Mouse (Mus musculus) hindbrain, embryonic 15.5 days (tissue): ENCODE results near the gene Mylk. TPM values are rescaled to one million over a fixed set of nuclear protein-coding genes. Genes with fewer than 3 reads are reported as not detected.

ENCODE experiments used
- ATAC-seq: fragments of 200-750 bp; cut with Nextera tagmentation; 2 replicates; pipeline ENCODE4 v1.8.0; 2017; ENCODE audit warnings: low read depth, moderate number of reproducible peaks, moderate TSS enrichment; ENCODE audit not compliant: low FRiP score
- H3K27ac ChIP-seq: fragments of 300-500 bp; sonication (generic); replicated peaks from 2 replicates; pipeline ENCODE4 v1.5.1; 2015; ENCODE audit warnings: mild to moderate bottlenecking, inconsistent platforms
- H3K27me3 ChIP-seq: fragments of 300-500 bp; sonication (generic); 2 replicates; pipeline ENCODE4 v1.6.1; 2015; ENCODE audit warnings: control low read depth, inconsistent platforms
- H3K36me3 ChIP-seq: fragments of 300-500 bp; sonication (generic); 2 replicates; pipeline ENCODE4 v1.6.1; 2015; ENCODE audit warnings: control low read depth, inconsistent platforms
- H3K4me1 ChIP-seq: fragments of 300-500 bp; sonication (generic); replicated peaks from 2 replicates; pipeline ENCODE4 v1.6.1; 2015; ENCODE audit warnings: control low read depth, inconsistent platforms
- H3K4me2 ChIP-seq: fragments of 300-500 bp; sonication (generic); 2 replicates; pipeline ENCODE4 v1.6.1; 2015; ENCODE audit warnings: moderate library complexity, mild to moderate bottlenecking, inconsistent platforms
- H3K4me3 ChIP-seq: fragments of 300-500 bp; sonication (generic); 2 replicates; pipeline ENCODE4 v1.5.1; 2015; ENCODE audit warnings: mild to moderate bottlenecking, inconsistent platforms
- H3K9ac ChIP-seq: fragments of 300-500 bp; sonication (generic); 2 replicates; pipeline ENCODE4 v1.6.1; 2015; ENCODE audit warnings: inconsistent platforms
- H3K9me3 ChIP-seq: fragments of 300-500 bp; sonication (generic); 2 replicates; pipeline ENCODE4 v1.6.1; 2016; ENCODE audit warnings: control low read depth, inconsistent platforms
- WGBS: fragments of 180-500 bp; shearing (Covaris S2); methylation state at CpG from one replicate; pipeline ENCODE4 v1.1.7; 2015; 5-methylcytosine and 5-hydroxymethylcytosine counted together
- polyA plus RNA-seq: library from polyadenylated mRNA; unstranded; fragments of >200 nt; fragmentation: Nextera tagmentation; extraction: Ambion mirVana; gene quantifications from 2 replicates; pipeline ENCODE4 v1.2.1, GENCODE M21; 2015

The Mylk gene
- polyA plus RNA-seq, 1 experiment from 2014 or later = 5.3 TPM

DNA sequence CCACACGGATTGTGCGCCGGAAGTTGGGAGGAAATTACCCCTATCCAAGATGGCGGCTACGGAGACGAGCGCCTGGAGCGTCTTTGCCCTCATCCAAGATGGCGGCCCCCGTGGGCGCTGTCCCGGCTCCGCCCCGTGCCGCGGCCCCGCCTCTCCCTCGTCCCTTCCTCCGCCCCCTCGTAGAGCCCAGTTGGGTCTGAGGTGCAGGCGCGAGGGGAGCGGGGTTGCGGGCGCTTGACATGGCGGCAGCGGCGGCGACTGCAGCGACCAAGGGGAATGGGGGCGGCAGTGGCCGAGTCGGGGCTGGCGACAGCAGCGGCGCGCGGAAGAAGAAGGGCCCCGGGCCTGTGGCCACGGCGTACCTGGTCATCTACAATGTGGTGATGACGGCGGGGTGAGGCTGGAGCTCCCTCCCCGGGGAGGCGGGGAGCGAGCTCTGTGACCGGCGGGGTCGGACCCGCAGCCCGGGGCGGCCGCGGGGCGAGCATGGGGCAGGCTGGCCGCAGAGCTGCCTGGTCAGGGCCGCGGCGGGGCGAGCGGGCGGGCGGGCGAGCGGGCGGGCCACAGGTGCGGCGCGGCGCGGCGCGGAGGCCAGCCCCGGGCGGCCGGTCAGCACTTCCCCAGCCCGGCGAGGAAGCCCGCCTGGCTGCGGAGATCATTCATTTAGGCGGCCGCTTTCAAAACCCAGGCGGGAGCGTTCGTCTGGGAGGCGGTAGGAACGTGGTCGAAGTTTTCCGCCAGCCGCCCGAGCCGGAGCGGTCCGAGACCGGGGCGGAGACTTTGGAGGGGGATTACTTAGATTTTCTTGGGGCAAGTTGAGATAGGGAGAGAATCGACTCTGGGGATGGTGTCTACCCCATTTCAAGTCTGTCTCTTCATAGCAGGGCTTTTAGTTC, 277.5 kb downstream of the Mylk start, which contains the start of gene Hacd2:
TSS of gene Hacd2 (plus strand) at position 187 of the 896 bp plus-strand sequence.
- H3K27me3 ChIP-seq = peaks cover 18% of the 10 kb centered on the region
- peak within 1 kb of the TSS; percentile 82 for H3K4me3 ChIP-seq
- peak within 1 kb of the TSS; percentile 79 for H3K9ac ChIP-seq
- H3K9me3 ChIP-seq = no peaks in the 10 kb centered on the region
- H3K4me1 ChIP-seq = peaks cover 6% of the 10 kb centered on the region
- H3K4me2 ChIP-seq = peak within 1 kb of the TSS; percentile 77
- H3K27ac ChIP-seq = peak within 1 kb of the TSS; percentile 85
- under 1% methylated on average over 64 of the region's 97 CpGs for WGBS
- peak; percentile 98 for ATAC-seq
- peaks cover 3% of the 10 kb centered on the region; the same call in 1 of the 2 replicates for H3K36me3 ChIP-seq

DNA sequence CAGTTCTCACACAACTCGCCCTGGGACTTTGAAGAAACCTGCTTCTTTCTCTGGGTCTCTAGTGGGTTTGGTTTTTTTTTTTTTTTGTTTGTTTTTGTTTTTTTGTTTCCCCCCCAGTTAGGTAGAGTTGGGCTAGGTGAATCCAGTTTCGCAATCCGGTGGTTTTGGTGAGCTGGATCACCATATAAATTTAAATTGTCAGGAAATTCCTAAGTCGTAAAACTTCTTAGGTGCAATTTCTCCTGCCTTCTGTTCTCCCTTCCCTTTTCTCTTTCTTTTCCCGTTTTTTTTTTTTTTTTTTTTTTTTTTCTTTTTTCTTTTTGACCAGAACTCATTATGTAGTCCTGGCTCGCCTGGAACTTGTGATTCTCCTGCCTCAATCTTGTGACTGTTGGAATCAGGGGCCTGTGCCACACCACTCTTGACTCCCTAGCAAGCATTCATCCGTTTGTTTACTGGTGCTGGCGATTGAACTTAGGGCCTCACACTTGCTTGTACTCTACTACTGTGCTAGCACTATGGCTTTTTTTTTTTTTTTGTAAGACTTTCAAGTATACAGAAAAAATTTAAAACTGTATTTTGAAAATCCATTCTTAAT, 278.2 kb downstream of the Mylk start:
- H3K9me3 ChIP-seq = no peaks in the 10 kb centered on the region
- peak overlapping the region; percentile 82 for H3K4me3 ChIP-seq
- ATAC-seq = no peak
- H3K9ac ChIP-seq = peak overlapping the region; percentile 79
- peak overlapping the region; percentile 85; the same call in 1 of the 2 replicates for H3K27ac ChIP-seq
- H3K4me1 ChIP-seq = peaks cover 6% of the 10 kb centered on the region
- peaks cover 18% of the 10 kb centered on the region for H3K27me3 ChIP-seq
- H3K36me3 ChIP-seq = peaks cover 3% of the 10 kb centered on the region; the same call in 1 of the 2 replicates
- 4% methylated on average over 8 of the region's 8 CpGs for WGBS
- H3K4me2 ChIP-seq = peak overlapping the region; percentile 77

DNA sequence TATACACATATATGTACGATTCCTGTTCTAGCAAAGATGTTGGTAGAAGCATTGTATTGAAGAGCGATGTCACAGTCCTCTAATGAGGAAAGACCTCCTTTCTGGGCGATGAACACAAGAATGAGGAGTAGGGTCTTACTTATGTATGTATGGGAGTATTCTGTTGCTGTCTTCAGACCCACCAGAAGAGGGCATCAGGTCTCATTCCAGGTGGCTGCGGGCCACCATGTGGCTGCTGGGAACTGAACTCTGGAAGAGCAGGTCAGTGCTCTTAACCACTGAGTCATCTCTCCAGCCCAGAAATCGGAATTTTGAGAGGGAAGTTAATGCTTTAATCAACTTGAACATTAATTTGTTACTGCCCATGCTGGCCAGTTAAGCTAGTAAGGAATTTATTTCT, 279.3 kb downstream of the Mylk start:
- no peak overlapping the region for H3K27ac ChIP-seq
- H3K9me3 ChIP-seq = no peaks in the 10 kb centered on the region
- H3K36me3 ChIP-seq = peaks cover 3% of the 10 kb centered on the region; the same call in 1 of the 2 replicates
- ATAC-seq = no peak
- WGBS = 84% methylated on average over 5 of the region's 5 CpGs
- no peak overlapping the region for H3K9ac ChIP-seq
- H3K27me3 ChIP-seq = peaks cover 11% of the 10 kb centered on the region
- H3K4me2 ChIP-seq = no peak overlapping the region
- peaks cover 6% of the 10 kb centered on the region for H3K4me1 ChIP-seq
- H3K4me3 ChIP-seq = no peak overlapping the region

DNA sequence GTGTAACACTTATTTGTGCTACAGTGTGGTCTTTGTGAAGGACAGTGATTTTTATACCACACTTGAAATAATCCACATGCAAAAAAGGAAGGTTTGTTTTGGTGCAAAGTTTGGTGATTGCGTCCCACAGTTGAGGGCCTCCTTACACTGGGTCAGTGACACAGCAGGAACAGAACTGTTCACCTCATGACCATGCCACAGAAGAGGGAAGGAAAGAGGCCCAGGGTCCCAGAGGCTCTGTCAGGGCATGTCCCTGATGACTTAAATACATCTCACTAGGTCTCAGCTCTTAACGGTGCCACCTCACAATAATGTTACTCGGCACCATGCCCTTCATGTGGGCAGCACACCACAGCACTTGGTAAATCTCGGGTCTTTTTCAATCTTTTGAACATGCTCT, 280.3 kb downstream of the Mylk start:
- H3K36me3 ChIP-seq = peaks cover 3% of the 10 kb centered on the region; the same call in 1 of the 2 replicates
- H3K9ac ChIP-seq = no peak overlapping the region
- no peak for ATAC-seq
- no peak overlapping the region for H3K27ac ChIP-seq
- H3K9me3 ChIP-seq = no peaks in the 10 kb centered on the region
- H3K27me3 ChIP-seq = 0 out of 2 replicates have a peak, but pooled peaks cover 3% of the 10 kb centered on the region
- H3K4me1 ChIP-seq = peaks cover 6% of the 10 kb centered on the region
- 98% methylated on average over 4 of the region's 4 CpGs for WGBS
- no peak overlapping the region for H3K4me3 ChIP-seq
- H3K4me2 ChIP-seq = no peak overlapping the region

DNA sequence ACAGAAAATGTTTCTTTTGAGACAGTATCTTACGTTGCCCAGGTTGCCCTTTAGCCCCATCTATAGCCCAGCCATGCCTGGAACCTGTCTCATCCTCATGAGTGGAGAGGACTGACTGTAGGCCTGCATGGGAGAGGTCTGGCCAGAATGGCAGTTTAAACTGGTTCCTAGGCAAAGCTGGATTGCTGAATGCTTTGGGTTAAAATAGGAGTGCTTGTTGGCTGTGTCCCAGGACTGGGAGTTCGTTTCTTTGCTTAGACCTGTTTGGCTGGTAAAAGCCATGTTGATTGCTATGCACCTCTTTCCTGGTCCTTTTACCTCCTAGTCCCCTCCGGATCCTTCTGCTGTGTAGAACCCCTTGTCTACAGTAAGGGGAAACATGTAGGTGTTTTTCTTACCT, 288.2 kb downstream of the Mylk start:
- Histone ChIP-seq H3K4me3 (no peak overlapping the region), H3K4me2 (no peak overlapping the region), H3K9me3 (no peaks in the 10 kb centered on the region), H3K27me3 (no peaks in the 10 kb centered on the region), H3K36me3 (0 out of 2 replicates have a peak, but pooled peaks cover 9% of the 10 kb centered on the region), H3K9ac (no peak overlapping the region), H3K4me1 (no peaks in the 10 kb centered on the region), H3K27ac (no peak overlapping the region)
- 82% methylated on average over 3 of the region's 3 CpGs for WGBS
- no peak for ATAC-seq

DNA sequence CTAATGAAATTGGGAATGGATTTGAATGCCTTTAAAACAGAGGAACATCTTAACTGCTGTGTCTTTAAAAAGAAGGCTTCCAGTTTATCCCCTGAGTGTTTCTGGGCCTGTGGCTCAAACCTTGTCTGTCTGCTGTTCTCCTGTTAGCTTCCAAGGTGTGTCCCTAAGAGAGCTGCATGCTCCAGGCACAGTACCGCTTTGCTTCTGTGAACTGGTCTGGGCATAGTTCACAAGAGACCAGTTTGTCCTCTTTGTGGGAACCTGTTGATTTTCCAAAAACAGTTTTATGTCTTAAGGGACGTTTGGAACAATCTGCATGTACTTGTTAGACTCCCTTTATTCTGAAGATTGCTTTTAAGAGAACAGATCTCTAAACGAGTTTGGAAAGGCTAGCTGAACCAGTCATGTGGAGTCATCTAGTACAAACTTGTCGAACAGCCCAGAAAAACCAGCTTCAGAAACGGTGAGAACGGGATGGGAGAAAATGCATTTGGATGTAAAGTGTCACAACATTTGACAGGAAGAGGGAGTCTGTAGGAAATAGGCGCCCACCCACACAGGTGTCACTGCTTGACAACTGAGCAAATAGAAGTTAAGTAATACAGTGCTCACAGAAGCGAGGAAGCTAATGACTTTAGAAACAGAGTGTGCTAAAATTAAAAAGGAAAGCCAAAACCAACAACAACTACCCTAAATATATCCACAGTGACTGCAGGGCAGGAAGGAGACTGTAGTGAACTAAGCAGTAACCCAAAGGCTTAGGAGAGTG, 289.0 kb downstream of the Mylk start:
- no peak overlapping the region for H3K4me2 ChIP-seq

DNA sequence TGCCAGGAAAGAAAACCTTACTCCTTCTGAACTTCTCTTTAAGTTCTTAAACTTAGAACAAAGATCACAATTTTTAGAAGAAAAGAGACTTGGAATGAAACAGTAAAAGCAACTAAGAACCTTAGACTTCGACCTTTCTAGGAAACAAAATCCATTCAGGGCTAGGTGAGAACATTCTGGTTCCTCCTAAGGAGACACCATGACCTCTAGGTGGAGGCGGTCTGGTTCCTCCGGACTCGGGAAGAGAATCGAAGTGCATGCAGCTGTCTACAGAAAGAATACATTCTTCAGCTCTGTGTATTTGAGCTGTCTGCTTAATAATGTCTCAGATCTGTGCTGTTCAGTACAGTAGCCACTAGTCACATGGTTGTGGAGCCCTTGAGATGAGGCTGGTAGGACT, 290.0 kb downstream of the Mylk start:
- H3K27me3 ChIP-seq = no peaks in the 10 kb centered on the region
- no peak overlapping the region for H3K4me2 ChIP-seq
- H3K9ac ChIP-seq = no peak overlapping the region
- no peak for ATAC-seq
- H3K27ac ChIP-seq = no peak overlapping the region
- 91% methylated on average over 5 of the region's 5 CpGs for WGBS
- no peaks in the 10 kb centered on the region for H3K9me3 ChIP-seq
- H3K36me3 ChIP-seq = peaks cover 14% of the 10 kb centered on the region; the same call in 1 of the 2 replicates
- H3K4me1 ChIP-seq = no peaks in the 10 kb centered on the region
- no peak overlapping the region for H3K4me3 ChIP-seq

More for the DNA sequence above, 289.0 kb downstream of the Mylk start:
- H3K27ac ChIP-seq = no peak overlapping the region
- H3K4me3 ChIP-seq = no peak overlapping the region
- WGBS = 82% methylated on average over 8 of the region's 8 CpGs
- no peak overlapping the region for H3K9ac ChIP-seq
- 0 out of 2 replicates have a peak, but pooled peaks cover 9% of the 10 kb centered on the region for H3K36me3 ChIP-seq
- no peaks in the 10 kb centered on the region for H3K9me3 ChIP-seq
- no peaks in the 10 kb centered on the region for H3K27me3 ChIP-seq
- no peaks in the 10 kb centered on the region for H3K4me1 ChIP-seq
- ATAC-seq = no peak

DNA sequence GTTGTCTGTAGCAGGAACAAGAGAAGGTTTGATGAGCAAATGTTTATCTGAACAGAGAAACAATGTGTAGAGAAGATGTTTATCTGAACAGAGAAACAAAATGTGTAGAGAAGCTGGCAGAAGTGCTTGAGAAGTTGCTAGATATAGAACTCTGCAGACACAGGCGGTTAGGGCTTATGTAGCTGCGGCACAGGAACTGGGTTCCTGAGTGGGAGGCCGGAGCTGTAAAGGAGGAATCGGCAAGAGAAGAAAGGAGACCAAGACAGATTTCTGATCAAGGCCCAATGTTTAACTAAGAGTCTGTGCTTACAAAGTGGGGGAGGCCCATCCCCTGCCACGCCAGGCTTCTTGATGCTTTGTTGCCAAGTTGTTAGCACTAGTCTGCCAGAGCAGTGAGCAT, 291.7 kb downstream of the Mylk start:
- no peak for ATAC-seq
- Histone ChIP-seq H3K9ac (no peak overlapping the region), H3K4me2 (no peak overlapping the region), H3K36me3 (peaks cover 17% of the 10 kb centered on the region; the same call in 1 of the 2 replicates), H3K4me1 (no peaks in the 10 kb centered on the region), H3K9me3 (no peaks in the 10 kb centered on the region), H3K27me3 (no peaks in the 10 kb centered on the region), H3K4me3 (no peak overlapping the region), H3K27ac (no peak overlapping the region)
- 87% methylated on average over 5 of the region's 5 CpGs for WGBS

DNA sequence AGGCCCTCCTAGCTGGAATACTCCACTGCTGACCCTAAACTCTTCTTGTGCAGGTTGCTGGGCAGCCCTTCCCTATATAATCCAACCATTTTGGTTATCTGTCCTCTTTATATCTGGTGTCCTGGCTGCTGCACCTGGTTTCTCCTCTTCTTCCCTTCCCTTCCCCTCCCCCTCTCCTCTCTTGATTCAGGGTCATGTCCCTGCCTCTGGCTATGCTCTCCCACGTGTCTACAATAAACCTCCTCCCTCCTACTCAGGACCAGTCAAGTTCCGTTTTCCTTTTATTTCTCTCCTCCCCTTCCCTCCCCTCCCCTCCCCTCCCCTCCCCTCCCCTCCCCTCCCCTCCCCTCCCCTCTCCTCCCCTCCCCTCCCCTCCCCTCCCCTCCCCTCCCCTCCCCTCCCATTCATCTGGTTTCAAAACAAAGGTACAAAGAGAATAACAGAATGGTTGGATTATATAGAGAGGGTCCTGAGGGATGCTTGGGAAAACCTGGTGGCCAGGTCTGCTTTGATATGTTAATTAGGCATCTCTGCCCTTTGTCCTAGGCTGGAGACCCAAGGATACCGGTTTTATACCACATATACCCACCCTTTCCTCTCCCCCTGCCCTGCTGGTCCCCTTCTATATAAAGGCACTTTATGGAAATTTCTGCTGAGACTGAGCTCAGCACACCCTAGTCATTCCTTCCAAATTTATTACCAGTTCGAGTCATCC, 293.5 kb downstream of the Mylk start:
- no peak for ATAC-seq
- no peaks in the 10 kb centered on the region for H3K9me3 ChIP-seq
- no peak overlapping the region for H3K9ac ChIP-seq
- H3K27ac ChIP-seq = no peak overlapping the region
- peaks cover 22% of the 10 kb centered on the region for H3K36me3 ChIP-seq
- no peak overlapping the region for H3K4me2 ChIP-seq
- H3K4me1 ChIP-seq = no peaks in the 10 kb centered on the region
- WGBS = 14% methylated on average over 4 of the region's 4 CpGs
- no peak overlapping the region for H3K4me3 ChIP-seq
- H3K27me3 ChIP-seq = no peaks in the 10 kb centered on the region

DNA sequence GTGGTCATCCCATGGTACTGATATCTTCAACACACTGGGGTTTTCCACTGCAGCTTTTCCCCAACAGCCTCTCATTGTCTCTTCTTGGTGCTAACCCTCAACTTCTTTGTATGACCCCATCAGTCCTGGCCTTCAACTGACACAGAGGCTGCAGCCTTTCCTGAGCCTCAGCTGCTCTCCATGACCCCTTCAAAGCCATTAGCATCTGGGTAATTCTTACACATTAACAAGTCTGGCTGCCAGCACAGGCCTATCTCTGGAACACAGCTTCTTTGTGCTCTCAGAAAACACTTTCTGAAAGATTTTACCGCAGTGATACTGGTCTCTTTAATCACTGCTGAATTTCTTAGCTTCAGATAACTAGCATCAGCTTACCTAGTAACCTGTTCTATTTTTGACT, 295.1 kb downstream of the Mylk start:
- Histone ChIP-seq H3K27ac (no peak overlapping the region), H3K9me3 (no peaks in the 10 kb centered on the region), H3K4me1 (no peaks in the 10 kb centered on the region), H3K36me3 (peaks cover 21% of the 10 kb centered on the region), H3K4me2 (no peak overlapping the region), H3K4me3 (no peak overlapping the region), H3K9ac (no peak overlapping the region), H3K27me3 (no peaks in the 10 kb centered on the region)
- WGBS = 58% methylated on average over 1 of the region's 1 CpGs
- no peak for ATAC-seq

DNA sequence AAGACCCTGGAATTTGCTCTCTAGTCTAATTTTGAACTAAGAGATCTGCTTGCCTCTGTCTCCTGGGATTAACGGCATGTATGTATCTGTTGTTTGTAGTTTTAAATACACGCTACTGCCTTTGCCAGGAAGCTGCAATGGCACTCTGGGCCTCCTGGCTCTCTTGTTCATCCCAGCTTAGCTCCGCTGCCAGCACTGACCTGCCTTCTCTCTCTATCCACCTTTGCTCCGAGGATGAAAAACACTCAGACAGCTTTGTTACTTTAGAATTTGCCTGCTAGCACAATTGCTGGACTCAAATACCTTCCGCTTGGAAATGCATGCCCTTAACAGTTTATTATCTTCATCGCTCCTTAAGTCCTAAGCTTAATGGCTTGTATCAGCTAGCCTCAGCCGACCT, 296.0 kb downstream of the Mylk start:
- Histone ChIP-seq H3K9ac (no peak overlapping the region), H3K4me2 (no peak overlapping the region), H3K27me3 (no peaks in the 10 kb centered on the region), H3K27ac (no peak overlapping the region), H3K4me1 (no peaks in the 10 kb centered on the region), H3K36me3 (peaks cover 19% of the 10 kb centered on the region), H3K9me3 (no peaks in the 10 kb centered on the region), H3K4me3 (no peak overlapping the region)
- 86% methylated on average over 7 of the region's 7 CpGs for WGBS
- ATAC-seq = no peak
